Mouse (Mus musculus) spleen, postnatal 10 days (tissue): ENCODE results near the gene Robo1.

Experiments
- DNase-seq, 2 experiments: peaks; one replicate each; pipeline ENCODE4 v3.0.0; 2021 to 2022; ENCODE audit warnings: low spot score in 2 of 2

The Robo1 gene

DNA sequence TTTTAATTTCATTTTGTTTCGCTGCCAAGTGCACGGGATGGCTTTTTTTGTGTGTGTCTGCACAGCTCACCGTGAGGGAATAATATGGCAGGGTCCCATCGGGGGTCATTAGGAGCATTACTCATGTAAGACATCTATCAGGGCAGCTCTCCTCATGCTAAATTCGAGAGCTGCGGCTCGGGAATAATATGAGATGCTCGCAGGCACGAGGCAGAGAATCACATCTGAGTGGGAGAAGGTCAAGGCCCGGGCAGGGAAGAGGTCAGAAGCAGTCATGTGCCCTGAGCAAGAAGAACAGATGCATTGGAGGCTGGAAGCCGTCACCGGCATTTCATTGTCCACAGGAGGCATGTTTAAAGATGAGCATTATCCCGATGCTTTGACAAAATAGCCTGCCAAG is 370.3 kb downstream of the Robo1 start:
- DNase-seq: no peak

DNA sequence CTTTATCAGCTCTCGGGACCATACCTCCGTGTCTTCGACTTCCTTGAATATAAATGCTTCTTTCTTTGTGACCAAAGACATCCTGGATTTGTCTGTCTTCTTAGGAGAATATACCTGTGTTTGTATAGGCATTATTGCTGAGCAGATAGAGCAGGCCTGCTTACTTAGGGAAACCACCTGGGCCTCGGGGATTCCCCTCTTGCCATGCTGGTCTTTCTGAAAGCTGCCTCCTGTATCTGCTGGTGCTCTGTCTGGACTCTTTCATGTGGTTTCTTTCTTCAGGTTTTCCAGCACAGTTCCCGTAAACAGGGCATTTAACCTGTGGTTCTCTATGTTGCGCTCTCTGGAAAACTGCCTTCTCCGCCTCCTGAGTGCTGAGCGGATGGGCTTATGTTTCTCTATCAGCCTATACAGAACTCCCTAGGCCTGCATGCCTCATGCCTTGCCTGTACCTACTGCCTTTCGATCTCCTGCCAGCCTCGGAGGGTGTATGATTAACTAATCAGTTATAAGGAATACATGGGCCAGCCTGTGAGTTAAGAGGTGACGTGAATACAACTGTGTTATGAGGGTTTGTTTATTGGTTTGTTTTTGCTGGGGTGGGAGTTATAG is 370.9 kb downstream of the Robo1 start:
- no peak for DNase-seq

DNA sequence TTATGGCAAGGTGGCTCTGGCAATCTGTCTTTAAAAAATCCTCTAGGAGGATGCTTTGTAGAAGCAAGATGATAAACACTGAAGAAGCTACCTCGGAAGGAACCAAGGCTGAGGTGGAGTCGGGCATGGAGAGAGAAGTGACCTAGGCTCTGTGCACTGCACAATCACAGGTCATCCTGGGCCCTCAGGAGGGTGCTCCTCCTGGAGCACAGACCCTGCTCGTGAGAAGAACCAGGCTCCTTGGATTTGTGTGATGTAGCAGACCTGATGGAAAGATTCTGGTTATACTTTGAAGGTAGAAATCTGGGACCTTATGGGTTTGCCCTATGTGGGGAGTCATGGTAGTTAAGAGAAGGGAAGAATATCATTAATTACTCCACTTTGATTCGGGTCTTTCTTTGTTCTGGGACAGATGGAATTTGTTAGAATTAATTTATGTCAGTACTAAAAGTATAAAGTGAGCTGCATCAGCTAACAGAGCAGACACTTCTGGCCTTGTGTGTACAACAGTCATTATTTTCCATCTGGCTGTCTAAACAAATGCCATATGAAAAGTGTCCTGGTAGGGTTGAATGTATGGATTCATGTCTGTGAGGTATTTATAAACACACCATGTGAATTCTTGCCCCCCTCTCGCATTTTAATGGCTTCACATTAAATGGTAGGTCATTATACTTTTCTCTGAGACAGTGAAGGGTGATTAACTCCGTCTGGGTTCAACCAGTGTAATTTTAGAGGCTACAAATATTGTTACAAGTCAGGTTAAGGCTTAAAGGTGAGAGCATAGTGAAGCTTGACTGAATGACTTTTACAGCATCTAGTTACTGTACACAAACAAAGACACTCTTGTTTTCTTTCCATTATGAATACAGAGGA is 377.7 kb downstream of the Robo1 start:
- no peak for DNase-seq

DNA sequence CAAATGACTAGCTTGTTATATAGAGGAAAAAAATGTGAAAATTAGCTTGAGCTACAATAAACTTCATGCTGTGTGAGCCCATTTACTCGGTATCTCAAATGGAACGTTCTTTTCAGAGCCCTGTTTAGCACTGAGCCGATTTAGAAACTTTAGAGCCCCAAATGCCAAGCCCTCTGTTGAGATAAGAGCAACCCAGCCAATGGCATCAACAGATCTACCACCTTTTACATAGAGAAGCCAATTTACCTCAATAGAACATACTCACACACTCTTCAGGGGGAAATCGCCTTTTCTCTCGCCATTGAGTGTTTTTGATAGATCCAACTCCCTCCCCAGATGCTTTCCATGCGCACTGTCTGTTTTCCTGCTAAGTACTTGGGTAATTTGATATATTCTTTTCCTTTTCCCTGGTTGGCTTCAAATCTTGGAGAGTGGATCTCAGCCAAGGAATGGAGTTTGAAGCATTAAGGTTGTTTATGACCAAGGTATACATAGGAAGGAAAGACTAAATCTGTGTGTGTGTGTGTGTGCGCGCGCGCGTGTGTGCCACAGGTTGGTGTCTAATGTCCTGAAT is 378.5 kb downstream of the Robo1 start:
- DNase-seq: no peak

DNA sequence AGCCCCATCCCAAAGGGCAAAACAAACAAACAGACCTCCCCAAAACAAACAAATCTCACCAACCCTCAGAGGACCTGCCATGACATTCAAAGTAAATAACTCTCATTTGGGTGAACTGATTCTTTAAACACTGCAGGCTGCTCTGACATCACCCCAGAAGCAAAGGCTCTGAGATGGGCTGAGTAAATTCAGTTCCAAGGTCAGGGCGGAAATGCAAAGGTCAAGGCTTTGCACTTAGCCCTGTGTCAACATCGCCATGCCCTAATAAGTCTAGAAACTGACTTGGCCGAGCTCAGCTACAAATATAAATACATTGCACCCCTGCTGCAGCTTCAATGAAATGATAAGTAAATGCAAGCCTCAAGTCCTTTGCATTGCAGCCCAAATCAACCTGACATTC is 379.5 kb downstream of the Robo1 start:
- DNase-seq: no peak

DNA sequence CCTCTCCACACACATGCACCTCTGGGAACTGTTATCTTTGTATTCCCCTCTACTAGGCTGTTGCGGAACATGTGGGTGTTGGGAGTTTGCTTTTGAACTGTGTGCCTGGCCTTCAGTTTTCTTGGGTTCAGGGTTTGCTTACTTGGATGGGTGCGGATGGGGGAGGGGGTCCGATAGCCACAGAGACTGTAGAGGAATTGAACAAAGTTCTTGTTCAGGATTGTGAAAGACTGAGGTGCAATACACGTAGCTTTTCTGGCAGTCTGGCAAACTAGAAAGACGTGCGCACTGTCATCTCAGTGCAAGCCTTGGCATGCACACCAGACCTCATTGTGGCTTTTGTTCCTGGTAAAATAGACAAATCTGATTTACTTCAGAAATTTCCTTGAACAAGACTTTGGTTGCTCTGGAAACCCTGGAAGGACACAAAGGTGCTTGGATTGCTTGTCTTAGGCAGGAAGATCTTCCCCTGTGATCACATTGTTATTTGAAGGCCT is 380.1 kb downstream of the Robo1 start:
- no peak for DNase-seq

DNA sequence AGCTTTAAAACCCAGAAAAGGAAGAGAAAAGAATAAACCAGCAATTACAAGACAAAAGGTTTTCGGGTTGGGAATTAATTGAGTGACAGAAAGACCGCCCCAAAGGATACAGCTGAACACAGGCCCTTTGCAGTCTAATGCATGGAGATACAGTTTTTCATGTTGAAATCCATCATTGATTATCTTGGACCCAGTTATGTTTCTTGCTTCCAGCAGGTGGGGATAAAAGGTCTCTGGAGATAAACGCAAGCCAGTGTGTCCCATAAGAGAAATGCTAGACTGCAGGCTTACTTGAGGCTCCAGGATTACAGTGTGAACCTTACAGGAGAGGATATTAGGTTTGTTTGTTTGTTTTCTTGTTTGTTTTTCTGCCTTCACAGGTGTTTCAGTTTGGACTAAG is 383.8 kb downstream of the Robo1 start:
- no peak for DNase-seq

DNA sequence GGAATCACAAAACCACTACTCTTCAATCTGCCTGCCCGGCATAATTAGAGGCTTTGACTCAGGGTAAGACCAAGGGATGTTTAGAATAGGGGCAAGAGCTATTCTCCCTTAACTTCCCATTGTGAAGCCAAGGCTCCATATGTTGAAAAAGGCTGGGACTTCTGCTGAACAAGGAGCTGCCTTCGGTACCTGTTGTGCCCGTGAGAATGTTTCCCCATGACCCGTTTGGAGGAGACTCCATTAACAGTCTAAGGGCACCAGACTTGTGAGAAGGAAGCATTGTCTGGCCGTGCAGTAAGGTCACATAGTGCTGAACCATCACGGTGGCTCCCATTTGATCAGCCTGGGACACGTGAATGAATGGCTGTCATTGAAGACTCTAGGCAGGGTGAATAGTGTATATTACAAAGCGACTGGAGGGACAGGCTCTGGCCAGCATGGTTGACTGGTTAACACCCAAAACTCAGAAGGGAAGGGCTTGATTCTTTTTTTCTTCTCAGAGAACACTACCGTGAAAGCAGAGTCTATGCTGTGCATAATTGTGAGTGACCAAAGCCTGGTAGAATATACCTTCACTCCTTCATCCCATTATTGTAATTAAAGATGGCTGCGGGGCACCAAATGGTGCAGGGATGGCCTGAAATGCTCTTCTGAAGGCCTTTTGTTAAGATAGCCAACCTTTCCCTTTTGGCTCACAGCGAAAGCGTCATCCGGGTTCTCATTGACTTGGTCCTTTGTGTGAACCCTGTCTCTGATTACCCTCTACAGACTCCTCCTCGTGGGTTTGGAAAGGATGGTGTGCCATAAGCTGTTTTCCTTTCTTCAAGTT is 385.6 kb downstream of the Robo1 start:
- no peak for DNase-seq

DNA sequence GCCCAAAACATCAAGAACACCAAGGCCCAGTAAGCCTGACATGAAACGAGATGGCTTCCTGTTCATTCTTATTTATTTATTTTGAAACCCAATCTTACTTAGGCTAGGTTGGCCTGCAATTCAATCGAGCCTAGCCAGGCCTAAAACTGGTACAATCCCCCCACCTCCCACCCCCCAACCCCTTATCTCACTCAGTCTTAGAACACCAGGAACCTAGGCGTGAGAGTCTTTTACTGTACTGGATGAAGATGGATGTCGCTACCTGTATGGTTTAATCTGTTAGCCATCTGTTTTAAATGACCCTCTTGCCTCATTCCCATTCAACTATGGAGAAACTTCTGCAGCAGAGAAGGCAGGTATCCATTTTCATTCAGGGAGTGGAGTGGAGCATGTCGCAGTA is 386.7 kb downstream of the Robo1 start:
- DNase-seq: no peak

DNA sequence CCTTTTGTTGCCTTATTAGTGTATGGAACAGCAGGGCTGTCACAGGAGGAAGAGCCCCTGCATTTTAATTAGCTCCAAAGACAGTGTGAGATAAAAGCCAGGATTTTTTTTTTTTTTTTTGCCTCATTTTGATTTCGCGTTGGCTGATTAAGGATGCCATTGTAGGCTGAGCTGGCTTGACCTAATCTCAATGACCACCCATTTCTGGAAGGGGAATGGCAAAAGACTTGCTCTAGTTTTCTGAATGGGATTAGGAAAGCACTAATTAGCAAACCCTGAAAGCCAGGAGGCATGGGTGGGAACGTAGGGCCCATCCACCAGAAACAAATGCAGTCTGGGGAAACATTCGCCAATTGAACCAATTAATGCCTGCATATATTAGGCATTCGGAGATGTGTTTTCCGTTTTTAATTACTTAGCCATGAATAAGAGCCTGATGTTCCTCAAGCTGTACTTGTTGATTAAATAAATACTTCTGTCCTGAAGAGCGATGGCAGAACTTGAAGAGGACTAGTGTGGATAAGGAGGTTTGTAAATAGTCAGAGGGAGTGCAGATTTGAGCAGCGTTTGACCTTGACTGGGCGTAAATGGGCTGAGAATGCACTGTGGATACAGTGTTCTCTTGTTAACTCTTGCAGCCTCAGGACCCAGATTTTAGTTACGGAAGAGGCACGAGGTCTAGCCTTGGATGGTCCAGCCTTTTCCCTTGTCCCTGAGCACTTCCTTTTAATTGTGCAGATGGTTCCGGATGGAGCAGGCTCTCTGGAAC is 391.3 kb downstream of the Robo1 start:
- no peak for DNase-seq

DNA sequence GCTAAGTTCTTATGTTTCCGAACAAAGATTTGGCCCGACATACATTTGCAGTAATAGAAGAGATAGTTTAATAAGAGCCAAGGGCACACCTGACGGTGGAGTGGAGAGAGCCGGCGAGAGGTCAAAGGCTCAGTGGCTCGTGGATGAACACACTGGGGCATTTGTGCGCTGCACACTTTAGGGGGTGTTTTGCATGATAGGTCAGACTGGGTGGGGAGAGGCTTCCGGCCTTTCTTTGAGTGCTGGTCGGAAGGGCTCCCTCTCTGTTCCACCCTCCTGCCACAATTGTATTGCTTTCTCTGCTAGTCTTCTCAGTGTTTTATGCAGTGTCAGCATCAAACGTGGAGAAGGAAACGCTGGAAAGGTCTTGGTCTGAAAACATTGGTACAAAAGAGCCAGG is 392.2 kb downstream of the Robo1 start:
- DNase-seq: no peak

DNA sequence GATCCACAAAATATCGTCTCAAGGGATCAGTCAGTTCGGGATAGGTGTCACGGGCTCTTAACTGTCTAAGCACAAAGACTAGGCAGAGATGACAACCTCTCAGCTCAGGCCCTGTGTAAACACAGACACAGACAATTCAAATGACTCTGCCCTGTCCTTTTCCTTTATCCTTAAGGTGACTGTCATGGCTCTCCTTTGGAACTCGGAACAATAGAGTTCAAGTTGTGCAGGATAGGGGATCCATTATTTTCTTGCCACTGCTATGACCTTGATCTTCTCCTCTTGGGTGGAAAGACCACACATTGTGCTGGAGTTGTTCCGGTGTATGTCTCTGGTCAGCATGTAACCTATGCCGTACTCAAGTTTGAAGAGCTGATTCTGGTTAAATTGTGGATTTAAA is 395.4 kb downstream of the Robo1 start:
- DNase-seq: no peak

DNA sequence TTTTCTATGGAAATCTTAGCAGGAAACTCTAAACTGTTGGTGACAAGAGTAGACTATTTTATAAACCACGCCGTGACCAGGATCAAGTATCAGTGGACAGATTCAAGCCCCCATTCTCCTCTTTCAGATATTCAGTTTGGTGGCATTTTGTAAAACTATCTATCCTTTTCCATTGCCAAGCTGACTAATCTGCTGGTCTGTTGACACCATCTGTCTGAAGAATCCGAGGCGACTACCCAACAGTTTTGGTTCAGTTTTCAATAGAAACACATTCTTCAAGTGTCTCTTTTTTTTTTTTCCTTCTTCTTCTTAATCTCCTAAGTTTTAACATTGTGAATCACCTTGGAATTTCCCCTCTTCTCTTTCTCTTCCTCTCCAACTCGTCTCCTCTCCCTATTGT is 397.7 kb downstream of the Robo1 start:
- no peak for DNase-seq

DNA sequence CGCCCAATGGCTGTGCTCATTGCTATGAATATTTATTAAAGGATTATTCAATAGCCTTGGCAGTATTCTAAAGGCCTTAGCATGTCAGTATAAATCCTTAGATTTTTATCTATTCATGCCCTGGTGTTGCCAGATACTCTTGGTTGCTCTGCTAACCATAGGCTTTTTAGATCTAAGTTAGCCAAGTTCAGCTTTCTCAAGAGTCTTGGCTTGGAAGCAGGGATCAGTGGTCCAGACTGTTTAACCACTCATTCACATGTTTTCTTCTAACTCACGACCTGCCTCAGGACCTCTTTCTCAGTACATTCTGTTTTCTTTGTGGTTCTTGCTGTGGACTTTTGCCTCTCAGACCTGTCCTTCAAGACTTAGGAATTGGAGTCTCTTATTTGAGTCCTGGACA is 400.4 kb downstream of the Robo1 start:
- no peak for DNase-seq

DNA sequence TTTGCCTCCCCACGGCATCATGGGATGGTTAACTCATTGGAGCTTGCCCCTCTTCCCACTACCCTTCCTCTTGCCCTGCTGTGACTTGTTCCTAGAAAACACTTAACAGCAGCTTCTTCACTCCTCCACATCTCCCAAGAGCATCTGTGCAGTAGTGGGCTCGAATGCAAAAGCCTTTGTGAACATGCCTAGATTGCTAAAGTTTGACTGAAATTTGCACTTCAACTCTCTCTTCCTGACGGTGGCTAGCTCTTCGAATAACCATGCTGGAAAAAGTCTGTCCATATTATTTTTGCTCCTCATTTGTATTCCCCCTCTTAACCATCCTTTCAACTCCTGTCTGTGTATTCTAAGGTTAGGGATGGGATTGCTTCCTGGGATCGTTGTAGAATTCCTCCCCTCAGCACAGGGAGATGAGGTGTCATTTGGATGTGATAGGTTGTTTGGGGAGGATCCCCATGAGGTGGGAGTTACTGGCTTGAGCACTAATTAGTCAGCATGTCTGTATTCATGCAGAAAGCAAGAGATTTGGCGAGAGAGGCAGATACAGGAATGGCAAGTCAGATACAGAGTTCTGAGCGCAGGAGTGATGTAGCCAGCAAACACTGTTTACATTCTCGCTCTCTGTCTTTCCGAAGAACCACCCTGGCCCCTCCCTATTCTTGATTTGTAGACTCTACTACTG is 409.2 kb downstream of the Robo1 start:
- DNase-seq: no peak

DNA sequence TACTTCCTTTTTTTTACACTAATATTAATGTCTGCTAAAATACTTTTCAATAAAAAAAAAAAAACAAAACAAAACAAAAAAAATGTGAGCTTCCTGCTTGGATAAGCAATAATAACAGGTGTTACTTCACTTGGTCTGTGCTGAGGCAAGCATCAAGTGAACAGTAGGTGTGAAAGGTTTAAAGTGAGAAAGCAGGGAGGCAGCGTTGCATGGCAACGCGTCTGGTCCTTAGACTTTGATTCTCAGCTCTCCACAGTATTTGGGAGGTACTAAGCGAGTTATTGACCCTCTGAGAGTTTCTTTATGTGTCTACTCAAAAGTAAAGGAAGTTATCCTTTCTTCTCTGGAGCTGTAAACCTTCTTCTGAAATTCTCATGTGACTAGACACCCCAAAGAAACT is 411.0 kb downstream of the Robo1 start:
- DNase-seq: no peak

DNA sequence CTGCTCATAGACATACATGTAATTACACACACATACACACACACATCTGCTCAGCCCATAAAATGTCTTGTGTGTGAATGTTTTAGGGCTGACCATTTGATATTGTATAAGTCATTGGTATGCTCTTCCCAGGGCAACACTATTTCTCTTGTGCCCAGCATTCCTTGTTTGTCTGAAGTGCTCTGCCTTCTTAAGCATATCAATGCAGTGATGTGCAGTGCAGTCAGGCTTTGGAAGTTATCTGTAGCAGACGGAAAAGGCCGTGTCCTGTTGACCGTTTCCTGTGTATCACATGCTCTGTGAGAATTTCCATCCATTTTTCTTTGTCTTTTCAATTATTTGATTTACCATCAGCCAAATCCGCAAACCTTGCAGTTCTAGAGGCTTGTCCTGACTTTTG is 412.9 kb downstream of the Robo1 start:
- no peak for DNase-seq

DNA sequence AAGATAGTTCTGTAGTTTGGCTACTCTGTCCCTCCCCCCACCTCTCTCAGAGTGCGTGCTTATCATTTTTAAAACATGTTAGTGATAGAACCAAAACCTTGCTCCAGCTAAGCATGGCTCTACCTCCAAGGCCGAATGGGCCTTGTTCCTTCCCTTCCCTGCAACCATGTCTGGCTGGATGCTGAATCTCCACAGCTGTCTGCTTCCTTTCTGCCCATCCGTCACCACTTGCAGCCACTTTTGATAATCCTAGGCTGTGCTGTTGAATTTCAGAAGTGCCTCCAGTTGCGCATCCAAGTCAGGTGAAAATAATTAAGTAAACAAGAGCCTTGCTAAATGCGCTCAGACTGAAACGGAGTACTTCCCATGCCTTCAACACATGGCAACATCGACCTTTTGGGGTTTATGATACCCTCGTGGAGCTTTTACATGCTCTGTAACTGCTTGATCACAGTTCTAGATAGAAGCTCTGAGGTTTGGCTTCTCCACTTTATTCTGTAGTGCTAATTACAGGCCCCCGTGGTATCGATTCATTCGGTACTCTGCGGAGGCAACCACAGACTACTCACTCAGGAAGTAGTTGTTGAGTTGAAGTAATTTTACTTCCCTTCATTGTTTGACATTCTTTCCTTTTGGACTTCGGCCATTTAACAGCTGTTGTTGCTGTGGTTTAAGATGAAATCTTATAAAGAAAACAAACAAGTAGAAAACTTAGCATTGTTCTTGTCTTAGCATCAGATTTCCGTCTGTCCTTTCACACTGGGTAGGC is 413.8 kb downstream of the Robo1 start:
- DNase-seq: no peak

DNA sequence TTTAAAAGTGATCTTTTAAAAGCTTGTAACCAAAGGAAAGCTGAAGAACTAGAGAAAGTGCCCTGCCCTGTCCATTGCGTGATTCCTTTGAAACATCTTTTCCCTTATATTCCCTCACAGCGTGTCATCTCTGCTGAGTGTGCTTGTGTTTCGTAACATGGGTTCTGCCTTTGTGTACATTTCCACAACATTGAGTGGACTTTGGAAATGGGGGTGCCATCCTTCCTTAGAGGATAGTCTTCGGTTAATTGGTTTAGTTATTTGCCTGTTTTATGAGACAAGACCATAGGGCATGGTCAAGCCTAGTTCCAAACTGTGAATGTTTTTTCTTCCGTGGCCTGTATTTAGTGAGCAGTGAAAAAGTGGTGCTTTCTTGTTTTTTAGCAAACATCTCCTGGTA is 426.1 kb downstream of the Robo1 start:
- no peak for DNase-seq

DNA sequence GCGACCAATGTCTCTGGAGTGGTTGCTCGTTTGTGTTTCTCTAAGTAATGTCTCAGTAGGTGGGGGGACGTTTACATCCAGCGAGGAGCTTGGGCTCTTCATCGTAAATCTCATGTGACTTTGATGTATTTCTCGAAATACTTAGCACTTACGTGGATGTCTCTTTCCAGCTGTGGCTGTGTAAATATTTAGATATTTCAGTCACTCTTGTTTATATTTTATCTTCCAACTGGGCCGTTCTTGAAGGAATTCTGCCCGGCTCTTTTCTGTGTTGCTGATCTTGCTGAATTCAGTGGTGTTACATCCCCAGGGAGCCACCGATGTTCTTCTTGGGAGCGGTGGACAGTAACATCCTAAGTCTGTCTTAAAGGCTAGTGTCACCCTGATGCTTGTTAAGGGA is 427.1 kb downstream of the Robo1 start:
- DNase-seq: no peak
